In genomic region chr5:112280151-112280550, GRCm38 (mm10) we compare ENCODE assay signal across 8 mouse cellular contexts. TPM values are rescaled to one million over a fixed set of nuclear protein-coding genes. Genes with fewer than 3 reads are reported as not detected.
A peak's percentile ranks its signal among the peaks of the same experiment; 100 is the strongest.
DNase-seq lines count a peak whose midpoint lies in the region; ATAC-seq and TF ChIP-seq lines count a peak whose summit lies in the region.

No protein-coding gene starts in this region.

- WGBS in kidney, embryonic 15.5 days, result 80% methylated on average over 7 of the region's 7 CpGs

- H3K4me2 ChIP-seq in kidney, embryonic 15.5 days, result peak overlapping the region; percentile 86

- no peaks in the 10 kb centered on the region for H3K27me3 ChIP-seq in kidney, embryonic 15.5 days
- H3K27me3 ChIP-seq in MEL (ENCODE audit: control insufficient read depth in 1 of 2, insufficient read depth in 2 of 2, low read length in 2 of 2), result no peaks in the 10 kb centered on the region

- no peak for TF ChIP-seq RAD21 in MEL (IDR thresholded peaks at IDR 0.05; ENCODE audit: low read depth, low read length)

- H3K27ac ChIP-seq in kidney, embryonic 15.5 days, result peak overlapping the region; percentile 46; the same call in 1 of the 2 replicates
- H3K27ac ChIP-seq in MEL (ENCODE audit: control insufficient read depth, low read depth, low read length), result peak overlapping the region; percentile 63
- H3K27ac ChIP-seq in embryonic fibroblast, embryonic 13.5 days (ENCODE audit: insufficient read depth, low read length), result peak overlapping the region; percentile 57

- no peak for TF ChIP-seq CTCF in MEL (IDR thresholded peaks at IDR 0.05 in 2 of 3, conservative IDR thresholded peaks at IDR 0.05 in 1 of 3; ENCODE audit: control insufficient read depth in 1 of 3, insufficient read depth in 1 of 3, low read depth in 2 of 3, low read length in 3 of 3, poor library complexity in 1 of 3, severe bottlenecking in 1 of 3)
- TF ChIP-seq CTCF in embryonic fibroblast, embryonic 13.5 days (IDR thresholded peaks at IDR 0.05; ENCODE audit: borderline replicate concordance, insufficient read depth, low read length), result no peak

- TF ChIP-seq EP300 in MEL (IDR thresholded peaks at IDR 0.05; ENCODE audit: low read depth in 1 of 2, low read length in 2 of 2), result peak in 1 of 2 experiments; percentile 15; a peak in 2 of 4 replicates

- no peak for DNase-seq in kidney, adult 8-10 months
- DNase-seq in MEL (ENCODE audit: low read depth, low spot score), result peak; percentile 70
- DNase-seq in lung, postnatal 36 days, result peak; percentile 67
- DNase-seq in cerebellum, postnatal 14 days, result no peak
- no peak for DNase-seq in thymus, postnatal 14 days
- DNase-seq in layer of hippocampus, postnatal 36 days, result no peak

- no peak for ATAC-seq in kidney, embryonic 15.5 days (replicated peaks; ENCODE audit: low FRiP score)

- H3K4me3 ChIP-seq in kidney, embryonic 15.5 days (replicated peaks), result no peak overlapping the region
- no peak overlapping the region for H3K4me3 ChIP-seq in MEL (ENCODE audit: control insufficient read depth in 1 of 2, insufficient read depth in 1 of 2, low read depth in 2 of 2, low read length in 2 of 2)
- no peak overlapping the region for H3K4me3 ChIP-seq in embryonic fibroblast, embryonic 13.5 days (ENCODE audit: insufficient read depth, low read length)

- no peaks in the 10 kb centered on the region for H3K36me3 ChIP-seq in kidney, embryonic 15.5 days
- peaks cover 0 to 65% of the 10 kb centered on the region in 2 experiments; a peak in 2 of 4 replicates for H3K36me3 ChIP-seq in MEL (ENCODE audit: control insufficient read depth in 1 of 2, insufficient read depth in 2 of 2, low read length in 2 of 2)

- no peak for TF ChIP-seq POLR2A in MEL (IDR thresholded peaks at IDR 0.05; ENCODE audit: control insufficient read depth in 1 of 2, insufficient read depth in 1 of 2, low read depth in 1 of 2, low read length in 2 of 2, poor library complexity in 1 of 2)
- no peak for TF ChIP-seq POLR2A in embryonic fibroblast, embryonic 13.5 days (IDR thresholded peaks at IDR 0.05; ENCODE audit: low read depth, low read length)

- no peaks in the 10 kb centered on the region for H3K9me3 ChIP-seq in kidney, embryonic 15.5 days (replicated peaks)
- no peaks in the 10 kb centered on the region for H3K9me3 ChIP-seq in MEL (replicated peaks; ENCODE audit: insufficient read depth, low read length)

- H3K79me2 ChIP-seq in MEL (ENCODE audit: control insufficient read depth, insufficient read depth, low read length, poor library complexity), result peaks cover 78% of the 10 kb centered on the region

- H3K4me1 ChIP-seq in kidney, embryonic 15.5 days, result peaks cover 83% of the 10 kb centered on the region
- peaks cover 13 to 79% of the 10 kb centered on the region in 2 experiments for H3K4me1 ChIP-seq in MEL (ENCODE audit: control insufficient read depth in 1 of 2, insufficient read depth in 2 of 2, low read length in 2 of 2)
- peaks cover 25% of the 10 kb centered on the region; the same call in 1 of the 2 replicates for H3K4me1 ChIP-seq in embryonic fibroblast, embryonic 13.5 days (ENCODE audit: control insufficient read depth, insufficient read depth, low read length)

- H3K9ac ChIP-seq in kidney, embryonic 15.5 days, result no peak overlapping the region
- peak overlapping the region; percentile 32 for H3K9ac ChIP-seq in MEL (ENCODE audit: control insufficient read depth, low read depth, low read length, poor library complexity, severe bottlenecking)

TF ChIP-seq in MEL, 35 proteins besides CTCF, POLR2A, EP300 and RAD21:
- TF ChIP-seq TAL1 (IDR thresholded peaks at IDR 0.05; ENCODE audit: low read length), result peak; percentile 42
- TF ChIP-seq TBP (IDR thresholded peaks at IDR 0.05; ENCODE audit: low read depth, low read length), result 0 out of 2 replicates have a peak, but pooled peaks have one; percentile 46
- TF ChIP-seq MXI1 (IDR thresholded peaks at IDR 0.05; ENCODE audit: low read depth, low read length), result 0 out of 2 replicates have a peak, but pooled peaks have one; percentile 23
- TF ChIP-seq ZNF384 (IDR thresholded peaks at IDR 0.05; ENCODE audit: low read depth, low read length), result no peak
- 0 out of 2 replicates have a peak, but pooled peaks have one; percentile 30 for TF ChIP-seq MYC (IDR thresholded peaks at IDR 0.05; ENCODE audit: low read depth, low read length)
- no peak for TF ChIP-seq E2F4 (IDR thresholded peaks at IDR 0.05; ENCODE audit: borderline replicate concordance, low read depth, low read length)
- no peak for TF ChIP-seq KAT2A (conservative IDR thresholded peaks at IDR 0.05; ENCODE audit: low read depth, low read length)
- TF ChIP-seq MAZ (IDR thresholded peaks at IDR 0.05; ENCODE audit: low read depth, low read length), result 0 out of 2 replicates have a peak, but pooled peaks have one; percentile 52
TF ChIP-seq in MEL: peak in this region for 5.

RNA-seq across cellular contexts. Expression of gene Tpst2, which starts 3.7 kb away (rescaled TPM):
- 53.4 and 60.0 TPM in 2 replicates for polyA plus RNA-seq in kidney, embryonic 15.5 days (2015; fragmentation: Nextera tagmentation; extraction: Ambion mirVana)
- 63.1 and 86.1 TPM in 2 replicates for total RNA-seq in MEL (2012; rRNA removed)
- 10 to 100 TPM in 1 of 2 experiments, not detected in 1; 57.8 TPM for polyA plus RNA-seq in MEL (2012; ENCODE audit: insufficient read depth in 1 of 2, insufficient read length in 2 of 2, low read depth in 1 of 2, low replicate concordance in 2 of 2, missing spikeins in 1 of 2)
- 39.6 and 48.3 TPM in 2 replicates for polyA plus RNA-seq in embryonic fibroblast, embryonic 13.5 days (2011; ENCODE audit: insufficient read length, low read depth, missing spikeins)
- 10 to 100 TPM; 37.1 to 43.4 TPM for total RNA-seq in layer of hippocampus, postnatal 36 days (2021)

RNA-seq across cellular contexts. Expression of gene Crybb1, which starts 24.5 kb away (rescaled TPM):
- polyA plus RNA-seq in kidney, embryonic 15.5 days (2015; fragmentation: Nextera tagmentation; extraction: Ambion mirVana), result 2.1 and 2.4 TPM in 2 replicates
- total RNA-seq in MEL (2012; rRNA removed), result 0.27 TPM in 1 of 2 replicates, not detected in the other
- polyA plus RNA-seq in MEL (2012; ENCODE audit: insufficient read depth in 1 of 2, insufficient read length in 2 of 2, low read depth in 1 of 2, low replicate concordance in 2 of 2, missing spikeins in 1 of 2), result under 1 TPM in 1 of 2 experiments, not detected in 1; 0.24 TPM
- polyA plus RNA-seq in embryonic fibroblast, embryonic 13.5 days (2011; ENCODE audit: insufficient read length, low read depth, missing spikeins), result not detected in 2 replicates
- 1 to 10 TPM; 4.9 to 6.6 TPM for total RNA-seq in layer of hippocampus, postnatal 36 days (2021)

RNA-seq across cellular contexts. Expression of gene Cryba4, which starts 27.8 kb away (rescaled TPM):
- 0.99 and 1.1 TPM in 2 replicates for polyA plus RNA-seq in kidney, embryonic 15.5 days (2015; fragmentation: Nextera tagmentation; extraction: Ambion mirVana)
- total RNA-seq in MEL (2012; rRNA removed), result 0.29 and 0.39 TPM in 2 replicates
- polyA plus RNA-seq in MEL (2012; ENCODE audit: insufficient read depth in 1 of 2, insufficient read length in 2 of 2, low read depth in 1 of 2, low replicate concordance in 2 of 2, missing spikeins in 1 of 2), result under 1 TPM in 1 of 2 experiments, not detected in 1; 0.77 TPM
- polyA plus RNA-seq in embryonic fibroblast, embryonic 13.5 days (2011; ENCODE audit: insufficient read length, low read depth, missing spikeins), result not detected in 2 replicates
- total RNA-seq in layer of hippocampus, postnatal 36 days (2021), result under 1 TPM in 1 of 2 experiments, not detected in 1; 0.97 TPM

RNA-seq across cellular contexts. Expression of gene Tfip11, which starts 46.0 kb away (rescaled TPM):
- polyA plus RNA-seq in kidney, embryonic 15.5 days (2015; fragmentation: Nextera tagmentation; extraction: Ambion mirVana), result 30.5 and 33.8 TPM in 2 replicates
- total RNA-seq in MEL (2012; rRNA removed), result 30.3 and 34.6 TPM in 2 replicates
- polyA plus RNA-seq in MEL (2012; ENCODE audit: insufficient read depth in 1 of 2, insufficient read length in 2 of 2, low read depth in 1 of 2, low replicate concordance in 2 of 2, missing spikeins in 1 of 2), result 10 to 100 TPM in 1 of 2 experiments, not detected in 1; 44.7 TPM
- polyA plus RNA-seq in embryonic fibroblast, embryonic 13.5 days (2011; ENCODE audit: insufficient read length, low read depth, missing spikeins), result 15.6 and 21.8 TPM in 2 replicates
- 10 to 100 TPM; 40.8 to 42.2 TPM for total RNA-seq in layer of hippocampus, postnatal 36 days (2021)

Comparison
In these comparisons a context has a peak if more than half of its experiments do, and no peak if none do; other contexts are left out.
1. DNase-seq: peak in MEL (single experiment) and lung, postnatal 36 days (single experiment); none in kidney, adult 8-10 months (0 of 2), cerebellum, postnatal 14 days (0 of 2), thymus, postnatal 14 days (single experiment) and layer of hippocampus, postnatal 36 days (0 of 2).
2. Peak in every context shown above with its lines, with median percentiles within 50 percentile points of each other: H3K27ac ChIP-seq.